Mouse (Mus musculus) thymus, adult 2 months (tissue): ENCODE measurements around the gene Tusc1. TPM values are rescaled to one million over a fixed set of nuclear protein-coding genes. Genes with fewer than 3 reads are reported as not detected.

Source experiments
- DNase-seq: peaks from one replicate; pipeline ENCODE4 v3.0.0; 2021
- H3K27ac ChIP-seq: fragments of 200-500 bp; 2 replicates; pipeline ENCODE4 v1.5.1; 2012; ENCODE audit warnings: low read length, control low read depth; ENCODE audit not compliant: control insufficient read depth, insufficient read depth
- H3K27me3 ChIP-seq: fragments of 200-500 bp; 2 replicates; pipeline ENCODE4 v1.6.1; 2012; ENCODE audit warnings: mild to moderate bottlenecking, low read length, moderate library complexity, mixed read lengths; ENCODE audit not compliant: control insufficient read depth, insufficient read depth
- H3K36me3 ChIP-seq: fragments of 200-500 bp; 2 replicates; pipeline ENCODE4 v1.6.1; 2012; ENCODE audit warnings: mild to moderate bottlenecking, low read length, moderate library complexity; ENCODE audit not compliant: control insufficient read depth, insufficient read depth
- H3K4me1 ChIP-seq: fragments of 200-500 bp; replicated peaks from 2 replicates; pipeline ENCODE4 v1.6.1; 2012; ENCODE audit warnings: low read length; ENCODE audit not compliant: control insufficient read depth, insufficient read depth
- H3K4me3 ChIP-seq: fragments of 200-500 bp; 2 replicates; pipeline ENCODE4 v1.5.1; 2012; ENCODE audit warnings: mild to moderate bottlenecking, low read length, control low read depth, moderate library complexity; ENCODE audit not compliant: control insufficient read depth, insufficient read depth
- CTCF ChIP-seq: fragments of 200-500 bp; IDR thresholded peaks from 2 replicates; pipeline ENCODE4 v1.5.1; 2012; ENCODE audit warnings: mild to moderate bottlenecking, control low read depth, low read length, moderate library complexity, borderline replicate concordance; ENCODE audit not compliant: control insufficient read depth, poor library complexity, insufficient read depth; ENCODE audit errors: extremely low read depth
- POLR2A ChIP-seq: fragments of 200-500 bp; IDR thresholded peaks from 2 replicates; pipeline ENCODE4 v1.6.1; 2012; ENCODE audit warnings: mild to moderate bottlenecking, low read length, control low read depth, moderate library complexity; ENCODE audit not compliant: control insufficient read depth, poor library complexity, insufficient read depth; ENCODE audit errors: extremely low read depth
- WGBS: fragments of 180-500 bp; shearing (Covaris S2); methylation state at CpG from one replicate; pipeline ENCODE4 v1.1.7; 2018; 5-methylcytosine and 5-hydroxymethylcytosine counted together
- polyA plus RNA-seq: library from polyadenylated mRNA; depleted of rRNA; stranded (reverse); fragments of >200 nt; gene quantifications from 2 replicates; pipeline ENCODE4 v1.2.3, GENCODE M21; 2012

The Tusc1 gene
- polyA plus RNA-seq, 1 experiment, result 5.6 TPM

DNA sequence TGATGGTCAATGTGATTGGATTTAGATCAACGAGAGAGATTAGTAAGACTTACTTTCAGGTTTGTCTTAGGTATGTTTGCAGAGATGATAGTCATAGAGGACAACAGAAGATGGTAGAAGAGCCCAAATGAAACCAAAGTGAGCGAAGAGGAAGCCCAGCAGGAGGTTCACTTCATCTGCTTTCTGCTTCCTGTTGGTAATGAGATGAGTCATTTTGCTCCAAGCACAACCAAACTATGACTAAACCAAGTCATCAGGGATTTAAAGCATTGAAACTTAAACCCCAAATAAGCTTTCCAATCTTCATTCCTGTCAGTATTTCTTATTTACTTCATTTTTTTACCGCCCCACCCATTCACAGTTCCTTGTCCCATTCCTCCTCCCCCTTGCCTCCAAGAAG lies 27.8 kb downstream of the Tusc1 start:
- 91% methylated on average over 3 of the region's 3 CpGs for WGBS
- no peaks in the 10 kb centered on the region for H3K4me1 ChIP-seq
- no peak for DNase-seq
- TF ChIP-seq CTCF (no peak), POLR2A (no peak)
- H3K27me3 ChIP-seq, result no peaks in the 10 kb centered on the region
- no peak overlapping the region for H3K27ac ChIP-seq
- no peaks in the 10 kb centered on the region for H3K36me3 ChIP-seq
- H3K4me3 ChIP-seq, result no peak overlapping the region

DNA sequence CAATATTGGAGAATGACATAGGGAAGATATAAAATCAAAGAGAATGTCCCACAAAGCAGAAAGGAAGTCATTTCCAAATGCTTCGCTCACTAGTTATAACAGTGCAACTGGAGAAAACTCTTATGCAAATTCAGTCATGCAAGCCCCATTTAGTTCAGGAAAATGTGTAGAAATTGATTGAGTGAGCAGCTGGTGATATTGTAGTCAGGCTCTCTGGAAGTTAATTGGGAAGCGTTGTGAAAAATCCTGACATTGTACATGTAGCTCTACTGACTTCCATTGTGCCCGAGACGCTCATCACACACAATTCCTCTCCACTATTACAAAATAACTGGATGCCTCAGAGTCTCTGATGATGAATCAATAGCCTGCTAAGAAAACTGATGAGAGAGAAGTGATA lies 49.2 kb downstream of the Tusc1 start:
- TF ChIP-seq CTCF (no peak), POLR2A (no peak)
- Histone ChIP-seq H3K4me1 (no peaks in the 10 kb centered on the region), H3K27ac (no peak overlapping the region), H3K4me3 (no peak overlapping the region), H3K36me3 (no peaks in the 10 kb centered on the region), H3K27me3 (no peaks in the 10 kb centered on the region)
- DNase-seq, result no peak
- 97% methylated on average over 4 of the region's 4 CpGs for WGBS
